Mouse (Mus musculus): ENCODE results near the gene Whrn. TPM values are rescaled to one million over a fixed set of nuclear protein-coding genes. Genes with fewer than 3 reads are reported as not detected.
A peak's percentile ranks its signal among the peaks of the same experiment; 100 is the strongest.

Gene Whrn
- polyA plus RNA-seq, 1 experiment: 13.0 TPM

DNA sequence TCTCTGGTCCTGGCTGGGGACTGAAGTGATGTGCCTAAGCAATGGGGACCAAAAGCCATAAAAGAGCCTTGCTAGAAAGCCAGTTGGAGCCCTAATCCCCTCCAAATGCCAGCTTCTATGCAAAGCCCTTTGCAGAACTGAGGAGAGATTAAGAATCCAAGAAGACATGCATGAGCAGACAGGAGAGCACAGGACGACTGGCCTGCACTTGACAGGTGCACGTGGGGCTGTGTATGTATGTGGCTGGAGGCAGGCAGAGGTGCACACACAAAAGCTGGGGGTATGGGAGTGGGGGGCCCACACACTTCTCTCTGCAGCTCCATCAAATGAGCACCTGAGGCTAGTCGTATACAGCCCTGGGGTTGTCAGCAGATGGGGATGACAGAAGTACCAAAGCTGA is 5.6 kb downstream of the Whrn start:
- TF ChIP-seq POLR2A (IDR thresholded peaks at IDR 0.05; ENCODE audit: borderline replicate concordance, control insufficient read depth, low read depth, low read length) (no peak), CTCF (IDR thresholded peaks at IDR 0.05; ENCODE audit: control insufficient read depth, insufficient read depth, low read length) (no peak)
- Histone ChIP-seq H3K4me3 (replicated peaks; ENCODE audit: control insufficient read depth, low read depth, low read length) (no peak overlapping the region), H3K4me1 (ENCODE audit: control insufficient read depth, insufficient read depth, low read length) (no peaks in the 10 kb centered on the region; the same call in 1 of the 2 replicates), H3K27ac (ENCODE audit: control insufficient read depth, insufficient read depth, low read depth, low read length, poor library complexity) (no peak overlapping the region)
- WGBS: 56% methylated on average over 3 of the region's 3 CpGs

DNA sequence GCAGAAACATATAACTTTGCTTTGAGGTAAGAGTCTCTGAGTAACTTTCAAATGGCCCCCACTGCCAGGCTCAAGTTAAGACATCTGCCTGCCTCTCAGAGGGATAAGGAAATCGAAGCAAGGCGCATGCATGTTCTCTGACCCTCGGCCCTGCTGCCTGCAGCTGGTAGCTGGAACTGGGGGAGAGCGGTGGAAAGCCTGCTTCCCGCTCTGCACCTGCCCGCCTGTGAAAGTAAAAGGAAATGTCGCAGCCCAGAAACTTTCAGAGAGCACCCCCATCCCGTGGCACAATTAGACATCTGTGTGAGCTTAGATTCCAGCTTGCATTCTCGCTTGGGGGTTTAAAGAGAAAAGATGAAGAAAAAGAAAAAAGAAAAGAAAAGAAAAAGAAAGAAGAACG is 6.1 kb downstream of the Whrn start:
- H3K27ac ChIP-seq (ENCODE audit: control insufficient read depth, insufficient read depth, low read depth, low read length, poor library complexity): no peak overlapping the region
- H3K4me1 ChIP-seq (ENCODE audit: control insufficient read depth, insufficient read depth, low read length): no peaks in the 10 kb centered on the region; the same call in 1 of the 2 replicates
- H3K4me3 ChIP-seq (replicated peaks; ENCODE audit: control insufficient read depth, low read depth, low read length): no peak overlapping the region
- TF ChIP-seq POLR2A (IDR thresholded peaks at IDR 0.05; ENCODE audit: borderline replicate concordance, control insufficient read depth, low read depth, low read length) (no peak), CTCF (IDR thresholded peaks at IDR 0.05; ENCODE audit: control insufficient read depth, insufficient read depth, low read length) (no peak)
- WGBS: 71% methylated on average over 10 of the region's 10 CpGs

DNA sequence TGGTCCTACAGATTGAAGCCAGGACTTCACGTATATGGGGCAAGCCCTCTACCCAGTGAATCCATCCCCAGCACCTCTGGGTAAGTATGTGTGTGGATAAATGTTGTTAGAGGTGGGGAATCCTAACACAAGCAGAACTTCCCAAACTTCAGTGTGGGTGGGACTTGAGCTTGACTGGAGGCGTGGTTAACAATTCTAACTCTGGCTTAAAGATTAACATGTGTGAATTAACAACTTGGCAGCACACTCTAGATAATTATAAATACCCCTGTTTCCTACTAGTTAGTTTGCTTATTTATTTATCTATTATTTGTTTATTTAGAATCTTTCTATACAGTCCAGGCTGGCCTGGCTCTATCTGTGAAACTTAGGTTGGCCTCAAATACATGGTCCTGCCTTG is 7.9 kb downstream of the Whrn start:
- H3K4me3 ChIP-seq (replicated peaks; ENCODE audit: control insufficient read depth, low read depth, low read length): no peak overlapping the region
- TF ChIP-seq CTCF (IDR thresholded peaks at IDR 0.05; ENCODE audit: control insufficient read depth, insufficient read depth, low read length) (no peak), POLR2A (IDR thresholded peaks at IDR 0.05; ENCODE audit: borderline replicate concordance, control insufficient read depth, low read depth, low read length) (no peak)
- 68% methylated on average over 2 of the region's 2 CpGs for WGBS
- H3K27ac ChIP-seq (ENCODE audit: control insufficient read depth, insufficient read depth, low read depth, low read length, poor library complexity): no peak overlapping the region
- H3K4me1 ChIP-seq (ENCODE audit: control insufficient read depth, insufficient read depth, low read length): no peaks in the 10 kb centered on the region; the same call in 1 of the 2 replicates

DNA sequence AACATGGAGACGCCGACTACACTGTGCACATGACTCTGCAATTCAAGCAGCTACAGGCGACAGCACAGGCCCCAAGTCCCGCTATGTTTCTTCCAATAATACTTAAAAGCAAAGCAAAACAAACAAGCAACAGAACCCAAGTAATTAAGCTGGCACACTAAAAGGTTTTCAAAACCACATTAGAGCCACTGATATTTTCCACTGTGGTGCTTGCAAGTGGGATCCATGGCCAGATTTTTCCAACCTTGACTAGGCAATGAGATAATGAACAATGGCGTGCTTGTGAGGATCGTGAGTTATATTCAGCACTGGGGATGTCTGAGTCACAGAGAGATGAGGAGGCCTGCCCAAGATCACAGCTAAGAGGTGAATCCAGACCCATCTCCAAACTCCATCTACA is 8.5 kb downstream of the Whrn start:
- Histone ChIP-seq H3K4me3 (replicated peaks; ENCODE audit: control insufficient read depth, low read depth, low read length) (no peak overlapping the region), H3K4me1 (ENCODE audit: control insufficient read depth, insufficient read depth, low read length) (no peaks in the 10 kb centered on the region; the same call in 1 of the 2 replicates), H3K27ac (ENCODE audit: control insufficient read depth, insufficient read depth, low read depth, low read length, poor library complexity) (no peak overlapping the region)
- WGBS: 85% methylated on average over 6 of the region's 6 CpGs
- TF ChIP-seq POLR2A (IDR thresholded peaks at IDR 0.05; ENCODE audit: borderline replicate concordance, control insufficient read depth, low read depth, low read length) (no peak), CTCF (IDR thresholded peaks at IDR 0.05; ENCODE audit: control insufficient read depth, insufficient read depth, low read length) (no peak)

GRCm38 (mm10) chr4:63486523-63486922 is 9.3 kb downstream of the Whrn start:
- WGBS: 55% methylated on average over 4 of the region's 4 CpGs
- TF ChIP-seq POLR2A (IDR thresholded peaks at IDR 0.05; ENCODE audit: borderline replicate concordance, control insufficient read depth, low read depth, low read length) (no peak), CTCF (IDR thresholded peaks at IDR 0.05; ENCODE audit: control insufficient read depth, insufficient read depth, low read length) (no peak)
- no peak overlapping the region for H3K27ac ChIP-seq (ENCODE audit: control insufficient read depth, insufficient read depth, low read depth, low read length, poor library complexity)
- no peaks in the 10 kb centered on the region; the same call in 1 of the 2 replicates for H3K4me1 ChIP-seq (ENCODE audit: control insufficient read depth, insufficient read depth, low read length)
- no peak overlapping the region for H3K4me3 ChIP-seq (replicated peaks; ENCODE audit: control insufficient read depth, low read depth, low read length)

DNA sequence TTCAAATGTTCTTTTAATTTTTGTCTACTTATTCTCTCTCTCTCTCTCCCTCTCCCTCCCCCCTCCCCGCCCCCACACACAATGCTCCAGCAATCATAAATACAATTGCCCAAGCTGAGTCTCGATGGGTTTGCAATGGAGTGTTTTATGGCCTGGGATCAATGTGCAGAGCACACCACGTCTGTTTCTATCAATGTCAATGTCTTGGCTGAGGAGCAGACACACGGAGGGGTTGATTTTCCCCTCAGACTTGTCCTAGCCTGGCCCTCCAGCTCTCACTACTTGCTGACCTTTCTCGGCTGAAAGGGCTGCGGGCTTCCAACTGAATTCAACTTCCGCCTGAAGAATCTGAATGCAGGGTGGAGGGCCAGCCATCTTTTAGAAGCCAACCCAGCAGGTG is 12.1 kb downstream of the Whrn start:
- Histone ChIP-seq H3K27ac (ENCODE audit: control insufficient read depth, insufficient read depth, low read depth, low read length, poor library complexity) (no peak overlapping the region), H3K4me1 (ENCODE audit: control insufficient read depth, insufficient read depth, low read length) (peaks cover 2% of the 10 kb centered on the region; the same call in 1 of the 2 replicates), H3K4me3 (replicated peaks; ENCODE audit: control insufficient read depth, low read depth, low read length) (no peak overlapping the region)
- TF ChIP-seq CTCF (IDR thresholded peaks at IDR 0.05; ENCODE audit: control insufficient read depth, insufficient read depth, low read length): no peak
- no peak for TF ChIP-seq POLR2A (IDR thresholded peaks at IDR 0.05; ENCODE audit: borderline replicate concordance, control insufficient read depth, low read depth, low read length)
- 75% methylated on average over 7 of the region's 7 CpGs for WGBS

DNA sequence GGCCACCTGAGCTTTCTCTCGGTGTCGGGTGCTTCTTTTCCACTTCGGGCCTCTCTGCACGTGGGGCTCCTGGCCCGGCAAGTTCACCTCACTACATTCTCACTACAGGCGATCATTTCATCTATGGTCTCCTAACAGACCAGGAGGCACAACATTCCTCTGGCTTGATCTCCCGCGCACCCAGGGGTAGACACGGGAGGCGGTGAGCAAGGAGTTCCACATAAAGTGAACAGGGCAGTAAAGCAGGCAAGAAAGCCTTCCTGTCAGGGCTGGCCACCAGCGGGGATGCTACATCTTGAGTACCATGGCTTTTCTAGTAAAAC is 15.0 kb downstream of the Whrn start:
- WGBS: 35% methylated on average over 11 of the region's 11 CpGs

DNA sequence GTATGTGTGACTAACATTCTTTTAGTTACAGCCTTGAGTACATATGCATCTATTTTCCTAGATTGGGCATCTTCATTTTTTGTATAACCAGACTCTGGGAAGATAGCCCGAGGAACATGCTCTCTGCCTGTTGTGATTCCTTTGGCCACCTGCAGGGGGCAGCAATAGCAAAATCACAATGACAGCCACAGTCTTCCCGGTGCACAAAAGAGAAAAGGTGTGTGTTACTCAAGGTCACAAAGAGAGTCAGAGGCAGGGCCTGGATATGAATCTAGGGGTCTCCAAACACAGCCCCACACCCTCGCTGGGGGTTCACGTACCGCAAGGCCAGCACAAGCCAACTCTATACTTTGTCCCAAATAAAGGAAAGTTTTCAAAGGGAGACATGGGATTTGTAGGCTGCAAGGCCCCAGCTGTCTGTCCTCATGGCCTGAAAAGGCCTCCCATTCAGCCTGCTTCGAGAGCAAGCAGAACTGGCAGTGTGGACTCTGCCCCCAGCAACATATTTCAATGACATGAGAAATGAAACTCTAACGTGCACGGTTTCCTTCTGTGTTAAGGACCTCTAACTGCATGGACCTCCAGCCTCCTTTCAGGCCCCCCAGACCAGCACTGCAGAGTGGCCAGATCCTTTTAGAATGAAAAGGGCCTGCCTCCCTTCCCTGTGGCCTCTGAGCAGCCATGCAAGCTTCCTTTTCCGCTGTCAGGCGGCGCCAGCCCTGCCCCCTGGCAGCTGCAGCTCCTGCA is 15.5 kb downstream of the Whrn start:
- Histone ChIP-seq H3K4me1 (ENCODE audit: control insufficient read depth, insufficient read depth, low read length) (peaks cover 2% of the 10 kb centered on the region; the same call in 1 of the 2 replicates), H3K27ac (ENCODE audit: control insufficient read depth, insufficient read depth, low read depth, low read length, poor library complexity) (peak overlapping the region; percentile 35), H3K4me3 (replicated peaks; ENCODE audit: control insufficient read depth, low read depth, low read length) (no peak overlapping the region)
- TF ChIP-seq CTCF (IDR thresholded peaks at IDR 0.05; ENCODE audit: control insufficient read depth, insufficient read depth, low read length) (peak; percentile 76), POLR2A (IDR thresholded peaks at IDR 0.05; ENCODE audit: borderline replicate concordance, control insufficient read depth, low read depth, low read length) (no peak)
- 35% methylated on average over 11 of the region's 11 CpGs for WGBS

More for the DNA sequence above, 15.0 kb downstream of the Whrn start:
- Histone ChIP-seq H3K4me1 (ENCODE audit: control insufficient read depth, insufficient read depth, low read length) (peaks cover 2% of the 10 kb centered on the region; the same call in 1 of the 2 replicates), H3K4me3 (replicated peaks; ENCODE audit: control insufficient read depth, low read depth, low read length) (no peak overlapping the region), H3K27ac (ENCODE audit: control insufficient read depth, insufficient read depth, low read depth, low read length, poor library complexity) (no peak overlapping the region; the same call in 1 of the 2 replicates)
- TF ChIP-seq POLR2A (IDR thresholded peaks at IDR 0.05; ENCODE audit: borderline replicate concordance, control insufficient read depth, low read depth, low read length) (no peak), CTCF (IDR thresholded peaks at IDR 0.05; ENCODE audit: control insufficient read depth, insufficient read depth, low read length) (no peak)
